Mouse (Mus musculus): ENCODE measurements around the gene Traf3.

Traf3 gene

DNA sequence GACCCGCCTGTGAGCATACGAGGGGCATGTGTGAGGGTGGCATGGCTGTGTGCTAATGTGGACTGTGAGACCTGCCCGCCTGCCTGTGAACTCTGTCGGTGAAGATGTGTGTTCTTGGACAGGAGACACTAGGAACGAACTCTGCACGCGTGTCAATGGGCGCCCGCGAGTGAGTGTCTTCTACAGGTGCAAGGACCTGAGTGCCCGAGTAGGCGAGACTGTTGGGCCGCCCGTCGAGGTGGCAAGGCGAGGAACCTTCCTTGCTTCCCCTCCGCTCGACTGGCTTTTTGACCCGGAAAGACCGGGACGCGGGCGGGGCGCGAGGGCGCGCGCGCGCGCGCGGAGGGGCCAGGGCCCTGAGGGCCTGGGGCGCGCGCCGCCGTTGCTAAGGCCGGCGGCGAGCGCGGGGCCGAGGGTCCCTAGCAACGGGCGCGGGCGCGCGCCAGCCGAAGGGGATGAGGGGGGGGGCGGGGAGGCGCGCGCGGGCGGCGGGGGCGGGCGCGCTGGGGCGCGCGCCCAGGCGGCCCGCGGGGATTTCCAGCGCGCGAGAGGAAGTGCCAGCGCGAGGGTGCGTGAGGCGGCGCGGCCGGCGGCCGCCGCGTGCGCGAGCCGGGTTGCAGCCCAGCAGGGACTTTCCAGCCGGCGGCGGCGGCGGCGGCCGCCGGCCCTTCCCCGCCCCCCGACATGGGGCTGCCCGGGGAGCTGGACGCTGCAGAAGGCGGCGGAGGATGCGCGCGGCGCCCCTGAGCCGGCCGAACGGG, at the start of gene Traf3:
Gene Traf3, plus strand, starts transcription at position 540 of the 761 bp plus-strand sequence.
- DNase-seq (ENCODE audit: low spot score in 2 of 2), result peak; percentile 84

DNA sequence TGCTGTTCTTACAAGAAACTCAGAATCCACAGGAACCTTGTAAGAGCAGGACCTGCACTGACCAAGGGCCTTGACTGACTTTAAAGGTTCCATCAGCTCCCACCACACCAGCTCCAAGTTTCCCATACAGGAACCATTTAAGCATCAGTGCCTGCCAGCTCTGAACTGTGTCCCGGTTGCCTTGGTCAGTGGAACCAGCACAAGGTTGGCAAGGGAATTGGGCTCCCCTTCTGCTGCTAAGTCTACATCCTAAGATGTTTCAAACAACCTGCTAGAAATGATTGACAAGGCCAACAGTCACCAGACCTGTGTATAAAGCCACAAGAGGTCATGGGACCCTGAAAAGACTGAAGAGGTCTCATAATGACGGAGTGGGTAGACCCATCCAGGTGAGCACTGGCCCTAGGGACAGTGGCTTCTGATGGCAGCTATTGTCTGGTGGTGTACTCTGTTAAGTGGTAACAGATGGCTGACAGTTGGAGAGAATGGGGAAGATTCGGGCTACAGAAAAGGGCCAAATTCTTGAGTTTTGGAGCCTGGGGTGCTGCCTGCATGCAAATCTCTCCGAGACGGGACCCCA, 46.6 kb upstream of the Traf3 start:
- DNase-seq (ENCODE audit: low spot score in 2 of 2), result no peak

DNA sequence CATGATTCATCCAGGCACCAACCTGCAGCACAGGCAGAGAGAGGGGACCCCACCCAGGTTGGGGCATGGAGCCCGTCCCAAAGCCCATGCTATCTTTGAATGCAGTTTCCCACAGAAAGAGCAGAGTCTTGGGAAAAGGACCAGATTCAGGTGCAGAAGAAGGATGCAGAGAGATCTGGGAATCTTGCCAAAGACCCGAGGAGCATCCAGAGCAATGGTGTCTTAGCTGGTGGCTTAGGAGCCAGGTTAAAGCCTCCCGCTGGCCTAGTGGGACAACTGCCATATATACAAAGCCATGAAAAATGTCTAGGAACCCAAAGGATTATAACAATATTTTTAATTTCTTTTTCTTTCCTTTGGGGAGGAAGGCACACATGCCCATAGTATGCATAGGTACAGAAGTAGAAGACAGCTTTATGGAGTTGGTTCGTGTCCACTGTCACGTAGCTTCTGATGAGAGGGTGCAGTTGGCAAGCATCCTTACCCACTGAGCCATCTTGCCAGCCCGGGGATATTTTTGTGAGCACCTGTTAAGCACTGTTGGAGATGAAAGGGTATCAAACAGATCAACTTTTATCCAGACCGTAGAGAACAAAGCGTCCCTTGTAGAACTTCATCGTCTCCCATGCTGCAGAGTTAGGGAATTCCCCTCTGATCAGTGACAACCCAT, 45.1 kb upstream of the Traf3 start:
- DNase-seq (ENCODE audit: low spot score in 2 of 2), result no peak

DNA sequence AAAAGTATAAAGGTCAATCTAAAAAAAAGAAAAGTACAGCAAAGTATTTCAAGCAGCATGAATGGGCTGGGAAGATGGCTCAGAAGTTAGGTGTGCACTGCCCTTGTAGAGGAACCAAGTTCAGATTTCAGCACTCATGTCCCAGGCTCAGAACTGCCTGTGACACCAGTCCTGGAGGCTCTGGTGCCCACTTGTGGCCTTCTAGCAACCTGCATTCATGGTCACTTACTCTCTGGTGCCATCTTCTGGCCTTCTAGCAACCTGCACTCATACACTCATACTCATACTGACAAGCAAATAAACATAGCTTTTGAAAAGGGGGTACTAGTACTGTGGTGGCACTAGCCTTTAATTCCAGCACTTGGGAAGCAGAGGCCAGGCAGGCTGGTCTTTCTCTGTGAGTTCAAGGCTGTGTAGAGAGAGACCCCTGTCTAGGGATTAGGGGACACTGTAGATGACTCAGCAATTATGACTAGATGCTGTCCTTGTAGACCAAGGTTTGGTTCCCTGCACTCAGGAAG, 43.8 kb upstream of the Traf3 start:
- peak in 1 of 2 experiments; percentile 15 for DNase-seq (ENCODE audit: low spot score in 2 of 2)

DNA sequence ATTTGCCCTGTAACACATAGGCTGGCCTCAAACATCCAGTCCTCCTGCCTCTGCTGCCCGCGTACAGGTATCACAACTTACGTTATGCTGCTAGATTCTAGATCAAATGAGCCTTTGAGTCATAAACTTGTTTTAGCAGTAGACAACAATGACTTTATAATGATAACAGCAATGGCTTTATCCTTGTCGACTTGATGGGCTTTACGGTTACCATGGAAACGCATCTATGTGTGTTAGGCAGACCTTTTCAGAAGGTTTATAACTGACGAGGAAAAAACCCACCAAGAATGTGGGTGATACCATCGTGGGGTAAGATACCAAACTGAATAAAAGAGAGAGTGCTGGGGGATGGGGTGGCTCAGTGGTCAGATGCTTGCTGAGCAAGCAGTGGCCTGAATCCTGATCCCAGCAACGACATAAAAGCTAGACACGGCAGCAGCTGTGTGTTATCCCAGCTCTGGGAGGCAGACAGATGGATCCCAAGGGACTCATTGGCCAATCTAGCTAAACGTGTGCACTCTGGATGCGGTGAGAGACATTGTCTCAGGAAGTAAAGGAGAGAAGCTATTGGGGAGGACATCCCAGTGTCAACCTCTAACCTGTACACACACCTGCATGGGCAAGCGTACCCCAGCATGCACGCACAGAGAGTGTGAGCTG, 41.4 kb upstream of the Traf3 start:
- no peak for DNase-seq (ENCODE audit: low spot score in 2 of 2)

DNA sequence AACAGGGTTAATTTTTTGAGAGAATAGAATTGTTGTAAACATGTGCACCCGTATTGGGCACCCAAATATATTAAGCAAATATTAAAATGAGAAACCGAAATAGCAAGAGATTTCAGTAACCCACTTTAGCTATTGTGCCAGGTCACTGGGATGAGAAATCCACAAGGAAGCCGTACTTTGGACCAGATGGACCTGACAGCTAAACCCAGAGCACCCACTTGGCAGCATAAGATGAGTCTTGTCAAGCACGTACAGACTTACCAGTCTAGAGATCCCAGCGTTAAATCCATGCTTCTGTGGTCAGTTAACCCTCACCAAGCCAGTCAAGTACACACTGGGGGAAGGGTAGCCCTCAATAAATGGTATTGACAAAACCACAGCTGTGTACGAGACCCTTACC, 40.5 kb upstream of the Traf3 start:
- DNase-seq (ENCODE audit: low spot score in 2 of 2), result no peak

DNA sequence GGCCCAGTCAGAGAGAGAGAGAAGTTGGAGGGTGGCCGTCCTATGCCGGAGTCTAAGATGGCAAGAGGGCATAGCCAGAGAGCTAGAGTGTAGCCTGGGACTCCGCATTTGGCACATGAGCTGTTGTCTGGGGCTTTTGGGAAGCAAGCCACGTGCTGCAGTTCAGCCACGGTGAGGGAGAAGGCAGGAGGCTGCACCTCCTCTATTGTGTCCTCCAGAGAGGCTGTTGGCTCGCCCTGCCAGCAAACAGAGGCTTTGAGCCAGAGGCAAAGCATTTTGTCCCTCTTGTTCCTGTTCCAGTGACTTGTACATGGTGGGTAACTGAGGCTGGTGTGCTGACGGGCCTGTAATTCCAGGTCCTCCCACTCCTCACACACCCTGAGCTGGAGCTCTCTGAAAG, 32.0 kb upstream of the Traf3 start:
- no peak for DNase-seq (ENCODE audit: low spot score in 2 of 2)

DNA sequence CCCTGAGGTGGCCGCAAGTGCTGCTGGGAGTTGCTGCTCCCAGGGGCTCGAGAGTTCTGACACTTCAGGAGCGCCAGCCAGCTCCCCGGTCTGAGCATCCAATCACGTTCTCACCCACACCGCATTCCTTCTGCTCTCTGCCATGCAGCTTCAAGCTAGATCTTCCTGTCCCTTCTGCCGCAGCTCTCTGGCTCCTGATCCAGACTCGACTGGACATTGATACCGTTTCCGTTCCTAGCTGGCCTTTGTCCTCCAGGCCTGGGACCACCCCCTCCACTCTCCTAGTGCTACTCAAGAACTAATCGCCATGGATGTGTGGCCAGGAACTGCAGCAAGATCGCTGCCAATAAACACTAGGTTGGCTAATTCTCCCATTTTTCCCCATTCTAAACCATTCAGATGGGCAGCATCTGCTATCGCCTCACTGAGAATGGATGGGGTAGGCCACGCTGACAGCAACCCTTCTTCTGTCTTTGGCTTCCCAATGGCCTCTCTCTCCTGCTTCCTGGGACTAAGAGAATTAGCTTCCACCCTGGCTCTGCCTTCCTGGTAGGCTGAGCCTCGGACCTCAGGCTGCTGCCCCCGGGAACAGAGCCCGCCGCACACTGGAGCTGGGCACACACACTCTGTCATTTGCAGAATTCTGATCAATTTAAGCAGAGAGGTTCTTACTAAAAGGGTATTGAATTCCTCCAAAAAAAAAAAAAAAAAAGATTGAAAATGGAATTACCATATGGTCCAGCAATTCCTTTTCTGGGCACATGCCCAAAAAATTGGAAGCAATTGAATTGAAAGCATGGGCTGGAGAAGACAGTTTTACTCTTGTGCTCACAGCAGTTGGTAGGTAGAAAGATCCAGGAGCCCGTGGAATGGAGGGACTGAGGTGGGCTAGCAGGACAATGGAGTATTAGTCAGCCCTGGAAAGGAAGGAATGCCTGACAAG, 31.1 kb upstream of the Traf3 start:
- DNase-seq (ENCODE audit: low spot score in 2 of 2), result no peak

DNA sequence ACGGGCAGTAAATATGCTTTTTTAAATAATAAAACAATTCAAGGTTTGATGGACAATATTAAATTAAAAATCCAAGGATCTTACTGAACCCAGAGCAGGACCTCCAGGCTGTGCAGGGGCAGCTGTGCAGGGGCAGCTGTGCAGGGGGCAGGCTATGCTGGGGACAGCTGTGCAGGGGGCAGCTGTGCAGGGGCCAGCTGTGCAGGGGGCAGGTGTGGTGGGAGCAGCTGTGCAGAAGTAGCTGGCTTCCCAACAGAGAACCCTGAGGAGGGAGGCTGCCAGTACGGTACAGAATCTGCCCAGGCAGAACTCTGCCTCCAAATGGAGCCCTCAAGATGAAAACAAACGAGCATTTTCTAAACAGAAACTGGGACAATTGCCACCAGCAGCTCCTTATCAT, 30.2 kb upstream of the Traf3 start:
- no peak for DNase-seq (ENCODE audit: low spot score in 2 of 2)

DNA sequence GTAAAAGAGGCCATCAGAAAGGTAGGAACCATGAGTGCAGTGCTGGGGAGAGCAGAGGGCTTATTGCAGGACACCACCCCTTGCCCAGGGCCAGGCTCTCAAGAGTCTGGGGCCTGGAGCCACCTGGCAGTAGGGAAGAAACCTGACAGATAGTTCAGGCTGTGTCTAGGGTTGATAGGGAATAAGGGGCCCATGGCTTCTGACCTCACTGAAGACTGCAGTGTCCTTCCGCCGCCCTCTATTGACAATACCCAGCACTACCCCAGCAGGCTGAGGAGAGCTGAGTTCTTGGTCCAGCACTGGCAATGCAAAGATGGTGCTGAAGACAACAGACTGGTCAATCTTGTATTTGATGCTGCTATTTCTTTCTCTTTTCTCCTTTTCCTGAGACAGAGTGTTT, 29.1 kb upstream of the Traf3 start:
- DNase-seq (ENCODE audit: low spot score in 2 of 2), result peak; percentile 28 to 30

DNA sequence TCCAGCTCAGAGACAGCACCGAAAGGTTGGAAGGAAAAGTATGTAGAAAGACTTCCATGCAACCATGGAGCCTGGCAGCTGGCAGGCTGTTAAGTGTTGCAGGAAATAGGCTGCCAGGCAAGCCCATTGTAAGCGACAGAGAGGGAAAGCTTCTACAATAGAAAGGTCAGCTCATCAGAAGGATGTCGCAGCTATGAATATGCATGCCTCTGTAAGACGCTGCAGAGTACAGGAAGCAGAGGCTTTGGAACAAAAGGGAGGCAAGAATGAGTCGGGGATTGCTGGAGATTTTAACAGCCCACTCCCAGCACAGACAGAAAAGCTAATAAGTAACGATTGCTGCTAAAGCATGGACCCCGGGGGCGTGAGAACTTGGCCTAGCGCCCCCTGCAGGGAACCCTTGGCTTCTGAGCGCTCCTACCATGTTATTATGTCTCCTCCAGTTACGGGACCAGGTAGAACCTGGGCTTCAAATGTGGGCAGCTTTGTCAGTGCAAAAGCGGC, 23.1 kb upstream of the Traf3 start:
- DNase-seq (ENCODE audit: low spot score in 2 of 2), result no peak

DNA sequence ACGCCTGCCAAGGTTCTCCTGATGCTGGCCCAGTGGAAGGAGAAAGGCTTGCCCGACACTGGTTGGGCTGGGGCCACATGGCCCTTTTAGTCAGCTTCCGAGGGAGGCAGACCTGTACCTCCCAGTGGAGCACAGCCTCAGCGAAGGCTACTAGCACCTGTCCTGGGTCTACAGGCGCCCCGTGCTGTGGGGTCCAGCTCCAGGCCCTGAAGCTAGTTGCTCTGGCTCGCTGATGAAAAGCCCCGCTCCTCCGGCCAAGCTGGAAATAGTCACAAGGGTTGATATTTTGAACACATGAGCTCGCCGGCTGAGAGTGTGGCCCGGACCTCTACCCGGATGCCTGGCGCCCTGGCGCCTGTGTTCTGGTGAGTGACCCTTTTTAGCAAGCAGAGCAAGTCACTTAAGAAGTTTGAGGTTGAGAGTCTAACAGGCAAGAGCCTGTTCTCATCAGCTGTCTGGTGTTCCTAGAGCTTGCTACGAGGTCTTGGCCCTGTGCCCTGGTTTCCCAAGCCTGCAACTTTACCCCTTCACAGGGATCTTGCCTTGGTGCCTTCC, 22.6 kb upstream of the Traf3 start:
- no peak for DNase-seq (ENCODE audit: low spot score in 2 of 2)

DNA sequence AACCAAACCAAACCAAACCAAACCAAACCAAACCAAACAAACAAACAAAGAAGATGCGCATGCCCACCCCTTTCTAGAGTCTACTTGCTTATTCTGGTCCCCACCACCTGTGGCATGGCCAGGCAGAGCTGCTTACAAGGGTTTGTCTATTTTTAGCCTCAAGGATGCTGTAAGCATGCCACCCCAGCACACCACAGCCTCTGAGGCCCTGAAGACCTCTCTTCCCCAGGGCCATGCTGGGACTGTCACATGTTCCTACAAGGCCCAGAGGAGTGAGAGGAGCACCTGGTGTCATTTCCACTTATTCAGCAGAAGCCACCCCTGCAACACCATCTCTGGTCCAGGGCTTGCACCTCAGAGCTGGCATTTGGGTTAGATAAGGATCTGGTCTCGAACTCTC, 21.6 kb upstream of the Traf3 start:
- DNase-seq (ENCODE audit: low spot score in 2 of 2), result no peak

DNA sequence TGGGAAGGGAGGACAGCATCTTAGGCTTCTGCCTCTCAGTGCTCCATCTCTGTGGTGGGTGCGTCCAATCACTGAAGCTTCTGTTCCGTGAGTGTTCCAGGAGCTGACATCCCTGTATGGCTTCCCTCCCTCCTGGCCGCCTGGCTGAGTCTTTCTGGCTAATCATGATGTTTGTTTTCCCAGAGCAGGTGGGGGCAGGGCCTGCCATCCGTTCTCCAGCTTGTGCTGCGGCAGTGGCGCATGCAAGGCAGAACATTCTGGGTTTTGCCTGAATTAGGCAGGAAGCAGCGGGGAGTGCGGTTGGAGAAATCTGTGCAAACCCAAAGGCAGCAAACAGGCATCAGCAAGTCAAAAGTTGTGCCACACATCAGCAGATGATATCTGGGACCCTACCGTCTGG, 20.9 kb upstream of the Traf3 start:
- no peak for DNase-seq (ENCODE audit: low spot score in 2 of 2)

DNA sequence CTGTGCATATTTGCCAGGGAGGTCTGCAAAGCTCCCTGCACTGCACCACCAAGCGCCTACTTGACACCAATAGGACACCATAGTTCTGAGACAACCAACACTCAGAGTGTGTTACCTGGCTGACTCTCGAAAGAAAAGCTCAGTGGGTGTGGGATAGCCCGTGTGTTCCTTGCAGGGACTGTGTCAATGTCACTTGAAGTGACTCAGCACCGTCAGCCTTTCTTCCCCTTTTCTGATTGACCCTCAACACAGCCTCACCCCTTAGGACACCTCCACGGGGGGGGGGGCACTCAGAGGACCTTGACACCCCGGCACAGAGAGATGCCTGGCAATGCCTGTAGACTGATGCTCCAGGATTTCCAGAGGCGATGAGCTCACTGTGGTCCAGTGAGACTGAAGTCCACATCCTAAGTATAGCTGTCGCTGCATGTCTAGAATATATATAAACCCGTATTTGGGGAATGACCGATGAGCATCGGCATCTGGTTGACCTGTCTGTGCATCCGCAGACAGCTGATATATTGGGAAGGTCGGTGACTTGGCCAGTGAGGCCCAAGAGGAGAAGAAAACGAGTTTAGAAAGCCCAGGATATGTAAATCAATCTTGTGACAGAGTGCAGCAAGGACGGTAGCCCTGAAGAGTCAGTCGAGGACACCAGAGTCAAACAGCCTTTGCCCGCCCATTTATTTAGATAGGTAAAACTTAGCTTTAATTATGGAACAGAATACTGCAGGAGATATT, 16.5 kb upstream of the Traf3 start:
- DNase-seq (ENCODE audit: low spot score in 2 of 2), result no peak

DNA sequence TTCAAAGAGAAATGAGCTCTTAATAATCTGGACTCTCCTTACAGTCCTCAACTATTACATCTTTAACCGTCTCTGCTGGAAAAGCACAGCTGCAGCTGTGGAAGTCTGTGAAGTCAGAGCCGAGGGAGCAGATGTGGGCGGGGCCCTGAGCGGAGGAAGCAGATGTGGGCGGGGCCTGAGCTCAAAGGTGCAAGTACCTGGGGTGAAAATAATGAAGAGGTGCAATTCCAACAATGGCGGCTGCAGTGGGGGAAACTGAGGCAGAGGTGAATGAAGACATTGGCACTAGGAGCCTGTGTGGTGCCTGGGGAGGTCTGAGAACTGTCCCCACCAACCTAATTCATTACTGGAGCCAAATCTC, 16.0 kb upstream of the Traf3 start:
- DNase-seq (ENCODE audit: low spot score in 2 of 2), result peak; percentile 55 to 63

DNA sequence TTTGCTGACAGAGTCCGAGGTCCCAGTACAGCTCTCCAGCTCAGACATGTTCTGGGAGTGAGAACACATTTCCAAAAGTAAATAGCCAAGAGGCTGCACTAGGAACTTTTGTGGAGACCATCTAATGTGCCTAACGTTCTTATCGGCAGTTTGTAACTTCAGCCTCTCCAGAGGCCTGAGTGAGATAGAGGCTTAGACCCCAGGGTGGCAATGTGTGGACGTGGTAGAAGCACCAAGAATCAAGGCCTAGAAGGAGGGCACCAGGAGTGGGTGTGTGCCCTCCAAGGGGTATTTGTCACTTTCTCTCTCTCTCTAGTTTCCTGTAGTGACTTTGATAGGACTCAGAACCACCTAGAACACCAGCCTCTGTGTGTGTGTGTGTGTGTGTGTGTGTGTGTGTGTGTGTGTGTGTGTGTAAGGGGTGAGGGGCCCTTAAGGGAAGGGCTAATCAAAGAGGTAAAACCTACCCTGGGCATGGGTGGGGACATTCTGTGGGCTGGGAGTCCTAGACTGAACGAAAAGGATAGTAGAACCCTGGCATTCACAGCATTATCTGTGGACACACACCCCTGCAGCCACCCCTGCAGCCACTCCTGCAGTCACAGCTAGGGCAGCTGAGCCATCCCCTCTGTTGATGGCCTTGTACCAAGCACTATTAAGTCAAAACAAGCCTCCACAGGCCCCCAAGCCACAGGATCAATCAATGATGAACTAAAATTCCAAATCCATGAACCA, 14.6 kb upstream of the Traf3 start:
- no peak for DNase-seq (ENCODE audit: low spot score in 2 of 2)

DNA sequence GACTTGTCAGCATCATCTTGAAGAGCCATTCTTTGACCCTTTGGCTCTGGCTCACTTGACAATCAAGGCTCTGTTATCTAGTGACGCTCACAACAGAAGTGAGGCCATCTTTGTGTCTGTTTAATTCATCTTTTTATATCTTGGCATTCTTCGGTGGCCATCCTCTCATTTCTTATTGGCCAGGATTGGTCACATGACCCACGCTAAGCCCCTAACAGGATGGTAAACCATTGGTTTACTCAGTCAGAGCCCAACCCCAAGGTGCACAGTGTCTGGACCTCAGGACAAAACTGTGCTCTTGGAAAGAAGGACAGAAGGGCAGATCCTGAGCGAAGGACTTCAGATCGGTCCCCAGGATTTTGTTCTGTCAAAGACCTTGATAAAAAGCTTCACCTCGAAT, 13.6 kb upstream of the Traf3 start:
- DNase-seq (ENCODE audit: low spot score in 2 of 2), result no peak

DNA sequence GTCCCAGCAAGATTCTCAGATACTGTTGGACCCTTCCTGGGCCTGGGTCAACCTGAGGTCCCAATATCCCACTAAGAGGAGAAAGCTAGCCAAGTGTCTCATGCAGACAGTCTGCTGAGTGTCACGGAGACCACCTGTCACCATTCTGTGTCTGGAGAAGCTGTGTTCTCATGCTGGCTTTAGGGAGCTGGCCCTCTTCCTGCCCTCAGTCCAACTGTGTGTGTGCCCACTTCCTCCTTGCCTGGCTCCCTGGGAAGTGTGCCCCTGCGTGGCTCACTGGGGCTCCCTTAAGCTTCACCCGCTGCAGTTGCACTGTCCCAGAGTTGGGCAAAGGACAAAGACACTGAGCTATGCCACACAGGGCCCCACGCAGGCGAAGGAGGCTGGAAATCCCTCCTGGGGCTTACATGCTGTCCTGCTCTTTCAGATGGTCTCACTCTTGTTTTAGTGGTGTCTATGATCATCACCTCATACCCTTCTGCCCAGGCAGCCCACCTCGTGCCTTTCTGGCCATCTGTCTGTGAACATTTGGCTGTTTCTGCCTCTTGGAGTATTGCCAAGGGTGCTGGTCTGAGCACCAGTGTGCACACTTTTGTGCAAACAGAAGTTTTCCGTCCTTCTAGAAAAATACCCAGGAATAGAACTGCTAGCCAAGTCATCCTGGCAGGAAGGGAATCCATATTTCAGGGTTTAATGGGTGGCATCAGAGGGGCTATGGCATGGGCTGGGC, 13.0 kb upstream of the Traf3 start:
- DNase-seq (ENCODE audit: low spot score in 2 of 2), result no peak
